10 mouse cellular contexts compared by ENCODE assay signal in genomic region chr1:151820457-151820856, GRCm38 (mm10).
DNase-seq lines count a peak whose midpoint lies in the region; ATAC-seq and TF ChIP-seq lines count a peak whose summit lies in the region.
"Had no signal": no experiment of that assay in that cellular context is flagged by ENCODE, and none has a peak within 500 bp of the region (broad histone marks: within the 10 kb centered on the region; RNA-seq: fewer than 3 reads in every experiment).

No protein-coding gene starts in this region.

- no peaks in the 10 kb centered on the region for H3K27me3 ChIP-seq in hindbrain, embryonic 11.5 days (ENCODE audit: control insufficient read depth, insufficient read depth, low read length)
- H3K27me3 ChIP-seq in hindbrain, embryonic 13.5 days = no peaks in the 10 kb centered on the region
- H3K27me3 ChIP-seq in forebrain, postnatal 0 days (ENCODE audit: insufficient read depth, low read length) = no peaks in the 10 kb centered on the region
- H3K27me3 ChIP-seq in stomach, postnatal 0 days (ENCODE audit: control insufficient read depth, insufficient read depth, low read length) = no peaks in the 10 kb centered on the region
- H3K27me3 ChIP-seq: neural tube, embryonic 12.5 days had no signal

- no peaks in the 10 kb centered on the region for H3K9me3 ChIP-seq in hindbrain, embryonic 11.5 days (ENCODE audit: control insufficient read depth, low read length)
- no peaks in the 10 kb centered on the region for H3K9me3 ChIP-seq in hindbrain, embryonic 13.5 days
- no peaks in the 10 kb centered on the region for H3K9me3 ChIP-seq in ES-E14 (ENCODE audit: control insufficient read depth, insufficient read depth, low read depth, low read length)
- no peaks in the 10 kb centered on the region for H3K9me3 ChIP-seq in forebrain, postnatal 0 days (ENCODE audit: low read length)
- H3K9me3 ChIP-seq in stomach, postnatal 0 days (ENCODE audit: control insufficient read depth, low read length) = no peaks in the 10 kb centered on the region
- H3K9me3 ChIP-seq: neural tube, embryonic 12.5 days had no signal

- no peak overlapping the region for H3K27ac ChIP-seq in hindbrain, embryonic 11.5 days (ENCODE audit: low read depth, low read length)
- no peak overlapping the region for H3K27ac ChIP-seq in hindbrain, embryonic 13.5 days
- H3K27ac ChIP-seq in ES-E14 (ENCODE audit: insufficient read depth, low read depth, low read length, poor library complexity, severe bottlenecking) = no peak overlapping the region
- no peak overlapping the region for H3K27ac ChIP-seq in forebrain, postnatal 0 days (ENCODE audit: low read depth, low read length)
- H3K27ac ChIP-seq in stomach, postnatal 0 days (replicated peaks) = no peak overlapping the region
- H3K27ac ChIP-seq: neural tube, embryonic 12.5 days had no signal

- H3K4me2 ChIP-seq in hindbrain, embryonic 11.5 days (replicated peaks; ENCODE audit: low read depth, low read length) = no peak overlapping the region
- no peak overlapping the region for H3K4me2 ChIP-seq in hindbrain, embryonic 13.5 days
- H3K4me2 ChIP-seq in forebrain, postnatal 0 days (ENCODE audit: low read depth) = no peak overlapping the region
- H3K4me2 ChIP-seq in stomach, postnatal 0 days (replicated peaks; ENCODE audit: low read depth) = no peak overlapping the region
- H3K4me2 ChIP-seq: neural tube, embryonic 12.5 days had no signal

- peak; percentile 87 for TF ChIP-seq CTCF in forebrain, postnatal 0 days (IDR thresholded peaks at IDR 0.05; ENCODE audit: low read depth)
- TF ChIP-seq CTCF in stomach, postnatal 0 days (IDR thresholded peaks at IDR 0.05; ENCODE audit: low read depth) = peak; percentile 91

- ATAC-seq in hindbrain, embryonic 11.5 days (ENCODE audit: low FRiP score) = no peak
- no peak for ATAC-seq in hindbrain, embryonic 13.5 days (ENCODE audit: low FRiP score)
- peak; percentile 62; the same call in 1 of the 2 replicates for ATAC-seq in forebrain, postnatal 0 days
- no peak for ATAC-seq in stomach, postnatal 0 days (ENCODE audit: low FRiP score, low TSS enrichment)

- H3K4me1 ChIP-seq in hindbrain, embryonic 11.5 days (replicated peaks; ENCODE audit: control insufficient read depth, insufficient read depth, low read length) = no peaks in the 10 kb centered on the region
- no peaks in the 10 kb centered on the region for H3K4me1 ChIP-seq in hindbrain, embryonic 13.5 days (replicated peaks)
- no peaks in the 10 kb centered on the region for H3K4me1 ChIP-seq in ES-E14 (ENCODE audit: control insufficient read depth in 2 of 2, insufficient read depth in 2 of 2, low read length in 2 of 2, poor library complexity in 1 of 2)
- no peaks in the 10 kb centered on the region for H3K4me1 ChIP-seq in forebrain, postnatal 0 days (ENCODE audit: insufficient read depth)
- no peaks in the 10 kb centered on the region for H3K4me1 ChIP-seq in stomach, postnatal 0 days (replicated peaks; ENCODE audit: control insufficient read depth, insufficient read depth)
- H3K4me1 ChIP-seq: neural tube, embryonic 12.5 days had no signal

- DNase-seq in hindbrain, embryonic 11.5 days (ENCODE audit: low spot score) = peak; percentile 86
- peak; percentile 61 for DNase-seq in ES-E14 (ENCODE audit: low read depth, low spot score)
- DNase-seq in cerebellum, adult 11-12 months = peak; percentile 51
- DNase-seq in forebrain, postnatal 0 days = peak; percentile 92
- peak; percentile 79 to 80 for DNase-seq in layer of hippocampus, postnatal 10 days (ENCODE audit: low spot score in 2 of 2)
- DNase-seq in mesoderm, embryonic 11.5 days (ENCODE audit: low read depth, low spot score) = peak; percentile 76
- DNase-seq in stomach, postnatal 0 days (ENCODE audit: low spot score) = peak; percentile 66

- in situ Hi-C loops in ES-E14 (cut with MboI; ENCODE audit: low sequenced_read_pairs in 2 of 2, unreplicated experiment in 2 of 2) = no loop called here

- WGBS in hindbrain, embryonic 11.5 days = 30% methylated on average over 5 of the region's 5 CpGs
- WGBS in hindbrain, embryonic 13.5 days = 33% methylated on average over 5 of the region's 5 CpGs
- WGBS in forebrain, postnatal 0 days = 19% methylated on average over 5 of the region's 5 CpGs
- 21% methylated on average over 5 of the region's 5 CpGs for WGBS in stomach, postnatal 0 days

- H3K4me3 ChIP-seq in hindbrain, embryonic 11.5 days (ENCODE audit: low read depth, low read length) = no peak overlapping the region
- no peak overlapping the region for H3K4me3 ChIP-seq in hindbrain, embryonic 13.5 days
- no peak overlapping the region for H3K4me3 ChIP-seq in ES-E14 (ENCODE audit: insufficient read depth in 1 of 2, low read depth in 1 of 2, low read length in 2 of 2, poor library complexity in 1 of 2, severe bottlenecking in 1 of 2)
- H3K4me3 ChIP-seq in forebrain, postnatal 0 days (ENCODE audit: low read depth, low read length) = no peak overlapping the region
- no peak overlapping the region for H3K4me3 ChIP-seq in stomach, postnatal 0 days (ENCODE audit: low read depth, low read length)
- H3K4me3 ChIP-seq: erythroblast, embryonic 14.5 days; neural tube, embryonic 12.5 days had no signal

- no peaks in the 10 kb centered on the region for H3K36me3 ChIP-seq in hindbrain, embryonic 11.5 days (ENCODE audit: control insufficient read depth, insufficient read depth, low read length)
- peaks cover 31% of the 10 kb centered on the region for H3K36me3 ChIP-seq in hindbrain, embryonic 13.5 days
- H3K36me3 ChIP-seq in ES-E14 (ENCODE audit: control insufficient read depth, insufficient read depth, low read length, poor library complexity, severe bottlenecking) = peaks cover 6% of the 10 kb centered on the region; the same call in 1 of the 2 replicates
- peaks cover 19% of the 10 kb centered on the region for H3K36me3 ChIP-seq in forebrain, postnatal 0 days (ENCODE audit: insufficient read depth)
- H3K36me3 ChIP-seq in stomach, postnatal 0 days (ENCODE audit: control insufficient read depth, insufficient read depth, low read length) = peaks cover 12% of the 10 kb centered on the region

- no peak for TF ChIP-seq EP300 in stomach, postnatal 0 days (optimal IDR thresholded peaks at IDR 0.05)

- no peak overlapping the region for H3K9ac ChIP-seq in hindbrain, embryonic 11.5 days (ENCODE audit: low read depth, low read length)
- H3K9ac ChIP-seq in hindbrain, embryonic 13.5 days = no peak overlapping the region
- no peak overlapping the region for H3K9ac ChIP-seq in ES-E14 (ENCODE audit: insufficient read depth, low read depth, low read length, poor library complexity, severe bottlenecking)
- no peak overlapping the region for H3K9ac ChIP-seq in forebrain, postnatal 0 days
- H3K9ac ChIP-seq in stomach, postnatal 0 days (ENCODE audit: low read length) = no peak overlapping the region
- H3K9ac ChIP-seq: neural tube, embryonic 12.5 days had no signal

TF ChIP-seq in ES-E14, 5 proteins besides CTCF, POLR2A, EP300 and RAD21:
- no peak for TF ChIP-seq CHD2 (IDR thresholded peaks at IDR 0.05; ENCODE audit: low read depth, low read length)
- no peak for TF ChIP-seq ZNF384 (IDR thresholded peaks at IDR 0.05; ENCODE audit: low read depth, low read length)
- TF ChIP-seq ZC3H11A (IDR thresholded peaks at IDR 0.05; ENCODE audit: borderline replicate concordance, low read depth, low read length) = peak; percentile 81
